Mouse (Mus musculus) lung, embryonic 14.5 days (tissue): ENCODE data around the gene Hoxa7. TPM values are rescaled to one million over a fixed set of nuclear protein-coding genes. Genes with fewer than 3 reads are reported as not detected.

ENCODE experiments used
- ATAC-seq: fragments of 200-750 bp; cut with Nextera tagmentation; 2 replicates; pipeline ENCODE4 v1.8.0; 2017; ENCODE audit warnings: mild to moderate bottlenecking, moderate TSS enrichment, moderate library complexity; ENCODE audit not compliant: insufficient read depth
- DNase-seq: peaks from one replicate; pipeline ENCODE4 v3.0.0-alpha.2; 2015
- H3K27ac ChIP-seq: fragments of 300-500 bp; sonication (generic); 2 replicates; pipeline ENCODE4 v1.5.1; 2014; ENCODE audit warnings: low read depth, mild to moderate bottlenecking, moderate library complexity
- H3K27me3 ChIP-seq: fragments of 300-500 bp; sonication (generic); 2 replicates; pipeline ENCODE4 v1.6.1; 2014; ENCODE audit warnings: low read length, control low read depth; ENCODE audit not compliant: insufficient read depth
- H3K36me3 ChIP-seq: fragments of 300-500 bp; sonication (generic); 2 replicates; pipeline ENCODE4 v1.6.1; 2014; ENCODE audit warnings: control low read depth; ENCODE audit not compliant: insufficient read depth
- H3K4me1 ChIP-seq: fragments of 300-500 bp; sonication (generic); 2 replicates; pipeline ENCODE4 v1.6.1; 2014; ENCODE audit warnings: antibody characterized with exemption, control low read depth; ENCODE audit not compliant: insufficient read depth
- H3K4me2 ChIP-seq: fragments of 300-500 bp; sonication (generic); 2 replicates; pipeline ENCODE4 v1.6.1; 2014; ENCODE audit warnings: mild to moderate bottlenecking
- H3K4me3 ChIP-seq: fragments of 300-500 bp; sonication (generic); 2 replicates; pipeline ENCODE4 v1.5.1; 2014; ENCODE audit warnings: low read depth, low read length
- H3K9ac ChIP-seq: fragments of 300-500 bp; sonication (generic); 2 replicates; pipeline ENCODE4 v1.6.1; 2014
- H3K9me3 ChIP-seq: fragments of 300-500 bp; sonication (generic); 2 replicates; pipeline ENCODE4 v1.6.1; 2016; ENCODE audit warnings: low read depth, low read length, control low read depth
- CTCF ChIP-seq: IDR thresholded peaks from 2 replicates; pipeline ENCODE4 v1.5.1; 2016; ENCODE audit warnings: antibody characterized with exemption, low read depth
- WGBS: fragments of 180-500 bp; shearing (Covaris S2); extraction: QIAGEN DNeasy Blood & Tissue Kit; methylation state at CpG from one replicate; pipeline ENCODE4 v1.1.7; 2014; 5-methylcytosine and 5-hydroxymethylcytosine counted together
- polyA plus RNA-seq: library from polyadenylated mRNA; unstranded; fragments of >200 nt; fragmentation: Nextera tagmentation; extraction: Ambion mirVana; gene quantifications from 2 replicates; pipeline ENCODE4 v1.2.1, GENCODE M21; 2014

Gene Hoxa7
- polyA plus RNA-seq, 1 experiment from 2014 or later: 5.8 TPM

DNA sequence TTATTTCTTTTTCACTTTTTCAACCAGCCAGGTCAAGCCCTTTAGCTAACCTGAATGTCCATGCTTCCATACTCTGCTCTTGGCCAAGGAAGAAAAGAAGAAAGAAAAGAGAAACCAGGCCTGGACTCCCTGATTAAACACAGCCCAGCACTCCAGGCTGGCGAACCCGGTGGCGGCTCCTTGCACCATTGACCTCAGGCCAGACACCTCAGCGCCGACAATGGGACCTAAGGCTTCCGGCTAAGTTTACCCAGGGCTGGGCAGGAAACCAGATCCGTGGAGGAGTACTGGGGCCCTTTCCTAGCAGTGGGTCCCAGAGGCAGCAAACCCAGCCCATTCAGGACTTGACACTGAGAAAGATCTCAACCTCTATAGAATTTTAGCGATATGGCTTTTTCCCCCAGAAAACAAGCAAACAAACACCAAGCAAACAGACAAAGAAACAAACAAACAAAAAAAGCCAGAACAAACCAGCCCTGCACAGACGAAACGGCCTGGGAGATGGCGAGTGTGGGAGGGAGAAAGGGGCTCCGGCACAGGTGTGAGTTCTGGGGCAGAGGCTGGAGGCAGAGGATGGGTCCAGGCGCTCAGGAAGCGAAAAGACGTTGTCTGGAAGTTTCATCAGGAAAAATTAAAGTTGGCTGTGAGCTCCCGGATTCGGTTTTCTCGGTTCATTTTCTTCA lies 10.4 kb upstream of the Hoxa7 start:
- 2% methylated on average over 18 of the region's 18 CpGs for WGBS
- Histone ChIP-seq H3K27ac (no peak overlapping the region), H3K4me2 (no peak overlapping the region), H3K4me3 (peak overlapping the region; percentile 12; the same call in 1 of the 2 replicates), H3K36me3 (no peaks in the 10 kb centered on the region), H3K9me3 (no peaks in the 10 kb centered on the region), H3K9ac (no peak overlapping the region), H3K27me3 (peaks cover 99% of the 10 kb centered on the region), H3K4me1 (no peaks in the 10 kb centered on the region)
- ATAC-seq: no peak
- TF ChIP-seq CTCF: no peak
- DNase-seq: no peak

GRCm38 (mm10) chr6:52230516-52231165 lies 9.0 kb upstream of the Hoxa7 start, which contains the start of gene Hoxa9:
Gene Hoxa9, minus strand, starts transcription at chr6:52231089.
- Histone ChIP-seq H3K9me3 (no peaks in the 10 kb centered on the region), H3K4me3 (peak within 1 kb of the TSS; percentile 10; the same call in 1 of the 2 replicates), H3K36me3 (no peaks in the 10 kb centered on the region), H3K9ac (no peak within 1 kb of the TSS), H3K4me1 (no peaks in the 10 kb centered on the region), H3K27ac (no peak within 1 kb of the TSS), H3K27me3 (peaks cover 99% of the 10 kb centered on the region), H3K4me2 (peak within 1 kb of the TSS; percentile 5; the same call in 1 of the 2 replicates)
- TF ChIP-seq CTCF: no peak
- no peak for ATAC-seq
- 1% methylated on average over 27 of the region's 36 CpGs for WGBS
- no peak for DNase-seq

DNA sequence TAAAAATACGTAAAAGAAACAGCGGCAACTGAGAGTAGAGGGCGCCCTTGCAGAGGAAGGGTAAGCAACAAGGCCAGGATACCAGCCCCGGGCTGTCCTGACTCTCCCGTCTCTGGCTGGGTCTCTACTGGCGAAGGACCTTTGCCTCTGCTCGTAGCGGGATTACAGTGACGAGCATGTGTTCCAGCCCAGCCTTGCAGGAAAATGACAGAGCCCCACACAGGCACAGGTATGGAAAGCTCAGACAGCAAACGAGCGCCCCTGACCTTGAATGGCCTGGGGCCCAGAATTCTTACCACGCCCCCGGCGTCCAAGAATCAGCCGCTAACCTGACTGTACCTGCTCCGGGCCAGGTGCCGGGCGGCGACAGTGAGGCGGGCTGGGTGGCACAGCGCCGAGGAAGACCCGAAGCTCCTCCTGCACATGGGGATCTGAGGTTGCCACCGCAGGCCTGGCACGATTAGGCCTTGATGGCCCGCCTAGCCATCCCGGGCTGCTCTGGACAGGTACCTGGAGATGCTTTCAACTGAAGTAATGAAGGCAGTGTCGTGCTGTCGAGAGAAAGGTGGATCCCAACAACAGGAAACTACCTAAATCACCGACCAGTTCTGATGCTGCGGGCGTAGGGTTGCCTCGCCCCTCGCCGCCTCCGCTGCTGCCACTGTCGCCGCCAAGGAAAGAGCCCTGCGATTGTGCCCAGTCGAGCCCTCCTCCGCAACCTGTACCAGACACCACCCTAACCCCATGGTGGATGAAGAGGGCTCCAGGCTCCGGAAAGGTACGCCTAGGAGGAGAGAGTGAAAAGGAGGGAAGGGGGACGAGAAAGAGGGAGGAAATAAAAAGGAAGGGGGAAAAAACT lies 8.1 kb upstream of the Hoxa7 start:
- ATAC-seq (no peak), DNase-seq (no peak)
- H3K36me3 ChIP-seq: no peaks in the 10 kb centered on the region
- H3K9ac ChIP-seq: no peak overlapping the region
- H3K27ac ChIP-seq: no peak overlapping the region
- H3K9me3 ChIP-seq: no peaks in the 10 kb centered on the region
- 2% methylated on average over 44 of the region's 44 CpGs for WGBS
- H3K4me1 ChIP-seq: no peaks in the 10 kb centered on the region
- H3K4me2 ChIP-seq: no peak overlapping the region; the same call in 1 of the 2 replicates
- H3K4me3 ChIP-seq: peak overlapping the region; percentile 6; the same call in 1 of the 2 replicates
- TF ChIP-seq CTCF: no peak
- peaks cover 99% of the 10 kb centered on the region for H3K27me3 ChIP-seq

GRCm38 (mm10) chr6:52228475-52229465 lies 7.1 kb upstream of the Hoxa7 start:
- DNase-seq: peak; percentile 47
- no peaks in the 10 kb centered on the region for H3K36me3 ChIP-seq
- TF ChIP-seq CTCF: no peak; the same call in 1 of the 2 replicates
- no peak overlapping the region for H3K9ac ChIP-seq
- H3K27ac ChIP-seq: no peak overlapping the region
- 2% methylated on average over 38 of the region's 38 CpGs for WGBS
- H3K4me1 ChIP-seq: no peaks in the 10 kb centered on the region
- ATAC-seq: no peak
- H3K9me3 ChIP-seq: no peaks in the 10 kb centered on the region
- H3K27me3 ChIP-seq: peaks cover 99% of the 10 kb centered on the region
- no peak overlapping the region for H3K4me3 ChIP-seq
- peak overlapping the region; percentile 10; the same call in 1 of the 2 replicates for H3K4me2 ChIP-seq

- 3% methylated on average over 11 of the region's 11 CpGs for WGBS
- no peak for TF ChIP-seq CTCF
These were observed 6.0 kb upstream of the Hoxa7 start for GRCm38 (mm10) chr6:52227470-52228222.

More at GRCm38 (mm10) chr6:52227470-52228222, 6.0 kb upstream of the Hoxa7 start:
- Histone ChIP-seq H3K9me3 (no peaks in the 10 kb centered on the region), H3K27ac (no peak overlapping the region), H3K27me3 (peaks cover 99% of the 10 kb centered on the region), H3K4me3 (no peak overlapping the region), H3K4me1 (no peaks in the 10 kb centered on the region), H3K36me3 (no peaks in the 10 kb centered on the region), H3K4me2 (no peak overlapping the region), H3K9ac (no peak overlapping the region)
- DNase-seq (no peak), ATAC-seq (no peak)
